Mouse (Mus musculus): ENCODE measurements around the gene Gucy1b2.

Gucy1b2 gene

GRCm38 (mm10) chr14:62456239-62456747 is at the start of gene Gucy1b2:
Gucy1b2 (minus strand) TSS chr14:62456289.
- no peak for DNase-seq (ENCODE audit: low read depth in 1 of 2, low spot score in 2 of 2)

GRCm38 (mm10) chr14:62497391-62497790 is 41.3 kb upstream of the Gucy1b2 start:
- DNase-seq (ENCODE audit: low read depth in 1 of 2, low spot score in 2 of 2): no peak

- no peak for DNase-seq (ENCODE audit: low read depth in 1 of 2, low spot score in 2 of 2)
Observed at GRCm38 (mm10) chr14:62496501-62496900, 40.4 kb upstream of the Gucy1b2 start.

- DNase-seq (ENCODE audit: low read depth in 1 of 2, low spot score in 2 of 2): no peak
Observed at GRCm38 (mm10) chr14:62493456-62493855, 37.4 kb upstream of the Gucy1b2 start.

GRCm38 (mm10) chr14:62492196-62492850 is 36.2 kb upstream of the Gucy1b2 start:
- DNase-seq (ENCODE audit: low read depth in 1 of 2, low spot score in 2 of 2): no peak

- DNase-seq (ENCODE audit: low read depth in 1 of 2, low spot score in 2 of 2): no peak
Observed at GRCm38 (mm10) chr14:62488270-62488669, 32.2 kb upstream of the Gucy1b2 start.

GRCm38 (mm10) chr14:62481381-62481780 is 25.3 kb upstream of the Gucy1b2 start:
- no peak for DNase-seq (ENCODE audit: low read depth in 1 of 2, low spot score in 2 of 2)

- no peak for DNase-seq (ENCODE audit: low read depth in 1 of 2, low spot score in 2 of 2)
Observed at GRCm38 (mm10) chr14:62479395-62479794, 23.3 kb upstream of the Gucy1b2 start.

- DNase-seq (ENCODE audit: low read depth in 1 of 2, low spot score in 2 of 2): no peak
Observed at GRCm38 (mm10) chr14:62474481-62474880, 18.4 kb upstream of the Gucy1b2 start.

GRCm38 (mm10) chr14:62472061-62472460 is 16.0 kb upstream of the Gucy1b2 start:
- no peak for DNase-seq (ENCODE audit: low read depth in 1 of 2, low spot score in 2 of 2)

GRCm38 (mm10) chr14:62468753-62469125 is 12.7 kb upstream of the Gucy1b2 start:
- no peak for DNase-seq (ENCODE audit: low read depth in 1 of 2, low spot score in 2 of 2)

- DNase-seq (ENCODE audit: low read depth in 1 of 2, low spot score in 2 of 2): no peak
Observed at GRCm38 (mm10) chr14:62468119-62468752, 12.1 kb upstream of the Gucy1b2 start.

- no peak for DNase-seq (ENCODE audit: low read depth in 1 of 2, low spot score in 2 of 2)
Observed at GRCm38 (mm10) chr14:62464966-62465365, 8.9 kb upstream of the Gucy1b2 start.

- DNase-seq (ENCODE audit: low read depth in 1 of 2, low spot score in 2 of 2): no peak
Observed at GRCm38 (mm10) chr14:62459541-62459940, 3.5 kb upstream of the Gucy1b2 start.

- DNase-seq (ENCODE audit: low read depth in 1 of 2, low spot score in 2 of 2): peak; percentile 13 to 56
Observed at GRCm38 (mm10) chr14:62457420-62458181, 1.5 kb upstream of the Gucy1b2 start.

GRCm38 (mm10) chr14:62455570-62455879 is 564 bp downstream of the Gucy1b2 start:
- DNase-seq (ENCODE audit: low read depth in 1 of 2, low spot score in 2 of 2): no peak

GRCm38 (mm10) chr14:62454760-62455569 is 1.1 kb downstream of the Gucy1b2 start:
- DNase-seq (ENCODE audit: low read depth in 1 of 2, low spot score in 2 of 2): no peak

- no peak for DNase-seq (ENCODE audit: low read depth in 1 of 2, low spot score in 2 of 2)
Observed at GRCm38 (mm10) chr14:62454136-62454535, 2.0 kb downstream of the Gucy1b2 start.

GRCm38 (mm10) chr14:62453276-62453675 is 2.8 kb downstream of the Gucy1b2 start:
- no peak for DNase-seq (ENCODE audit: low read depth in 1 of 2, low spot score in 2 of 2)

GRCm38 (mm10) chr14:62450706-62451105 is 5.4 kb downstream of the Gucy1b2 start:
- no peak for DNase-seq (ENCODE audit: low read depth in 1 of 2, low spot score in 2 of 2)

- DNase-seq (ENCODE audit: low read depth in 1 of 2, low spot score in 2 of 2): no peak
Observed at GRCm38 (mm10) chr14:62447214-62447548, 8.9 kb downstream of the Gucy1b2 start.

Data from monocyte, adult 2 months (primary cell).